Mouse (Mus musculus) frontal cortex, postnatal 14 days (tissue): ENCODE measurements around the gene Tmem167.
"Not testable (repeated sequence)": the region's sequence is repeated elsewhere in the genome, so short reads cannot be mapped to it uniquely, and the experiment has no call there.

ENCODE experiments used
- DNase-seq, 2 experiments: peaks; one replicate each; pipeline ENCODE4 v3.0.0; 2022; ENCODE audit warnings: low spot score in 2 of 2

Tmem167 gene

GRCm38 (mm10) chr13:90088962-90089824 is at the start of gene Tmem167, which contains the start of gene Xrcc4:
Gene Tmem167, plus strand, starts transcription at chr13:90089123.
Gene Xrcc4, minus strand, starts transcription at chr13:90089608.
- peak; percentile 96 to 97 for DNase-seq

DNA sequence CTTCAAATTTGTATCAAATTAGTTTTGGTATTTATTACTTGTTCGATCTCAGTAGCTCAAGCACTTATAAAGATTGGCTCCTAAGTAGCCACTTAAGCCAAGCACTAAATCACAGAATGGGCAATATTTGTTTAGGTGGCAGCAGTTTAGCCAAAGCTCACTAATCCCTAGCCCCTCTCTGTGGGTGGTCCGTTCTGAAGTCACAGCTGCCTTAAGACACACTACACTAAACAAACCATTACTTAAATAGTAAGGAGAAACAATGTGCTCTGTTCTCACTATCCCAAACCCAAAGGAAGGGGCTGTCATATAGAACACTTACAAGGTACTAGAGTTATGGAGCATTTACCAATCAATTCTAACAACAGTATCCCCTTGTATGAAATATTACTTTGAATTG is 49.3 kb upstream of the Tmem167 start:
- no peak for DNase-seq

GRCm38 (mm10) chr13:90051735-90052134 is 37.2 kb upstream of the Tmem167 start:
- DNase-seq = no peak

DNA sequence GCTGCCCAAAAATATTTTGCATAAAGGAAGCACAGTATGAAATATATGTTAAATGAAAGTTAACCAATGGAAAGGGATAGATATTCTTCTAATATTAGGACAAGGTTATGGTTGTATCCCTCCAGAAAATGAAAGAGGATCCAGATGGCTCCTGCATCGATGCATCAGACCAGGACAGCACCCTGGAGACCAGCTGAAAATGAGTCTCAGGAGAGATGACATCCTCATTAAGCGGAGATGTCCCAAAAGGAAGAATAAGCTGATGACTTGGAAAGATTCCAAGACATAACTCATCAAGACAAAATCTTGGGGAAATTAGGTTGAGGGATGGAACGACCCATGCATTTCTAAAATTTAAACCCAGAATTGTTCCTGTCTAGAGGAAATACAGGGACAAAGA is 36.5 kb upstream of the Tmem167 start:
- DNase-seq = no peak

- no peak for DNase-seq
Measured at GRCm38 (mm10) chr13:90061877-90062276, 27.0 kb upstream of the Tmem167 start.

- no peak for DNase-seq
Measured at GRCm38 (mm10) chr13:90089825-90090183, 881 bp downstream of the Tmem167 start.

DNA sequence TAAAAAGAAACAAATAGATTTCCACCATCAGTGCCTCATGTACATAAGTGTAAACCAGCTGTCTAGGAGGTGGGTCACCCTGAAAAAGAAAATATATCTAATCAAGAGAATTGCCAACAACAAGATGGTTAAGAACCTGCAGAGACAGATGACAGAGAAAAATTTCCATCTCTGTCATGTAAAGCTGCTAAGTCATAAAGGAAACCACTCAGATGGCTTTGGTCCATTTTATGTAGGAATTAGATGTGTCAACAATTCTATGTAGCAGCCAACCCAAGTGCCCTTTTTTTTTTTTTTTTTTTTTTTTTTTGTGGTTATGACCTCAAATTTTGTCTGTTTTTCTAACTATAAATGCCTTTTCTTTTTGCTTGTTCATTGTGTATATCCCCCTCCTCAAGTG is 12.6 kb downstream of the Tmem167 start:
- no peak for DNase-seq

- DNase-seq = no peak
Measured at GRCm38 (mm10) chr13:90106139-90106538, 17.2 kb downstream of the Tmem167 start.

DNA sequence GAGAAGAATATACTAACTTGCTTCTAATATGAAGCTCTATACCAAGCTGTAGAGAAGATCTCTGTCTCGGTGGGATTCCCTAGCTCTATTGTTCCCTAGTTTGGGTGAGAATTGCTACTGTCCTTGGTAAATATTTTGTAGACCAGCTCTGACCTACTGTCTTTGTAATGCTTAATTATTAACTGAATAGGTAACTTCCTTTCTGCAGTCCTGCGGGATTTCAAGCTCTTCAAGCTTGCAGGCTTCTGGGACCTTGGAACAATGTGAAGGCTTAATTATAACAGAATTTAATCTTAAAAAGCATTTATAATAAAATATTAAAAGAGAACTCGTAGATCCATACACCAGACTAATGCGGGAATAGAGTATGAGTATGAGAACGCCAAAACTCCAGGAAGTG is 19.8 kb downstream of the Tmem167 start:
- DNase-seq = not testable (repeated sequence)

DNA sequence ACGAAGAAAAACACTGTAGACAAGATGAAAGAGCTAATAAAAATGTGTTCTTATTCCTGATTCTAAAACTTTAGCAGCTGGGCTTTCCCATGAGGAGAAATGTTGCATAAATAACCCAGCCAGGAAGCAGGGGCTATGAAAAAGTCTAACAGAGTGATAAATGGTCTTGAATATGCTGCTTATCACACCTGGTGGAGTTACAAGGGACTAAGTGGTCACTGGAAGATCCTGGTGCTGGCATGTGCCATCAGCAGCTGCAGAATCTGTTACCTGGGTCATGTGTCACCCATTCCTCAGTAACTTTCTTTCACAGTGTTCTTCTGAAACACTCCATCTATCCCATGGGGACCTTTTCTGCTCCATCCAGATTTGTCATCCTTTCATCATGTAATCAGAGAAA is 22.8 kb downstream of the Tmem167 start:
- DNase-seq = no peak

GRCm38 (mm10) chr13:90136156-90136910 is 47.4 kb downstream of the Tmem167 start:
- peak; percentile 21 to 28 for DNase-seq

GRCm38 (mm10) chr13:90141681-90142080 is 52.8 kb downstream of the Tmem167 start:
- no peak for DNase-seq

DNA sequence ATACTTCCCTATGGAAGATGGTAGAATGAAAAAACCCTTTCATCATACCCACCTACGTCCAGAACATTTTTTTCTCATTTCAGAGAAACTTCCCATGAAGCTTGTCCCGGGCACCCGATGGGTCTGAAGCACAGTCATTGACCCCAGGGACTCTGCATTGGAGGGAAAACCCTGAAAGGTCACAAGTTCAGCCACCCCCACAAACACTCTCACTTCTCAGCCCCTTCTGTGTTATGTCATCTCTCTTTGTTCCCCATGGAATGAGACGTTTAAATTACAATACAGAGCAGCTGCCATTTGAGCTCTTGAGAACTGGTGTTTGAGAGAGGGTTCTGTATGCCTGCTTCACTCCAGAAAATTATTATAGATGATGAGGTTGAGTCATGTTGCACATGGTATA is 54.3 kb downstream of the Tmem167 start:
- DNase-seq = no peak

DNA sequence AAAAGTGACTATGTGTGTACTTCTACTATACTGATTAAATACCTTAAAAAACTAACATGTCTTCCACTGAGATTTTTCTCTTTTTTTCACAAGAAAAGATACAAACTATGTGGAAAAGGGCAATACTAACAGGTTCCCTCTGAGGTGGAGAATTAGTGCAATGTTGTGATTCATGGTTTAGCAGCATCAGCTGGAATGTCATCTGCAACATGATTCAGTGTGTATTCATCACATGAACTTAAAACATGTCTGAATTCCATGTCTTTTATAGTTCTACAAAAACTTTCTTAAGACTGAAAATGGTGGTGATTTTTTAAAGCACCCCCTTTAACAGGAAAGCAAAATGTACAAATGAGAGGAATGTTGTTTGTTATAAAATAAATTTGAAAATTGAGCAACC is 63.0 kb downstream of the Tmem167 start:
- DNase-seq = no peak

GRCm38 (mm10) chr13:90152536-90153273 is 63.8 kb downstream of the Tmem167 start:
- no peak for DNase-seq

GRCm38 (mm10) chr13:90164147-90164546 is 75.2 kb downstream of the Tmem167 start:
- DNase-seq = no peak

DNA sequence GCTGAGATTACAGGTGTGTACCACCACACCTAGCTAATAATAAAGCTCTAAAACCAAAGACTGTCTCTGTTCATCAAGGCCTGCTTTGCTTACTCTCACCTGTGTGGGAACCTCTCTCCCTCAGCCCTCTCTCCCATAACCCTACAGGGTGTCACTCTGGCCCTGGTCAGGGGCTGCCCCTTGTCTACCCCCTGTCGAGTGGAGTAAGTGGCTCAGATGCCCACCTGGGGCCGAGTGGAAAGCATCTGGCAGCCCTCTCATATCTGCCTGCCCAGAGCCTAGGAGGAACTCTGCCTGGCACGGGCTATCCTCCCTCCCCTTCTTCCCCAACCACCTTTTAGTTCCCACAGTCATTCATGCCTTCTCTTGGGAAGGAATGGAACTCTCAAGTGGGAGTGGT is 78.1 kb downstream of the Tmem167 start:
- DNase-seq = no peak

DNA sequence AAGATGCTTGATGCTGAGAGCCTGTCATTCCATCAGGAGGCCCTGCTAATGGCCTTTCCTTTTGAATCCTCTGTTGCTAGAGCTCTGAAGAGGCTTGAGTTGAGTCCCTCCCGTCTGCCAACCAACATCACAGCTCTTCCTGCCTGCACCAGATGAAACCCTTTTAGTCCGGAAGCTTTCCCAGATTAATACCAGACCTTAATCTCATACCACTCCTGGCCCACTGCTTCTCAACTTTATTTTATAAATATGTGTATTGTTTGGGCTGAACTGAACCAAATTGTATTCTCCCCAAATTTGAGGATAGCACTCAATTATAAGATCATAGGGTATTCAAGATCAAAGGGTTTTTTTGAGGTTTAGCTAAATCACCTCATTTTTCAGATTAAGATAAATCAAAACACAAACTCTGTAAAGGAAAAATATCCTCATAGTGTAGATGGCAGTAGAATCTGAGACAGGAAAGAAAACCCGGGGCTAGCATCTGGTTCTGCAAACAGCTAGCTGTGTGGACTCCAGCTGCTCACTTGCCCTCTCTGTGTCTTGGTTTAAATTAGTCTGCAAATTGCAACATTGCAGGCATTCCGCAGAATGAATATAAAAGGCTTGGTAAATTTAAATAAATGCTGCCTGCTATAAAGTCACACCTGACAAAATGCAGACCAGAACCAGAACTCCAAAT is 81.3 kb downstream of the Tmem167 start:
- no peak for DNase-seq

- DNase-seq = no peak
Measured at GRCm38 (mm10) chr13:90170782-90171179, 81.9 kb downstream of the Tmem167 start.

GRCm38 (mm10) chr13:90171390-90171789 is 82.5 kb downstream of the Tmem167 start:
- no peak for DNase-seq

DNA sequence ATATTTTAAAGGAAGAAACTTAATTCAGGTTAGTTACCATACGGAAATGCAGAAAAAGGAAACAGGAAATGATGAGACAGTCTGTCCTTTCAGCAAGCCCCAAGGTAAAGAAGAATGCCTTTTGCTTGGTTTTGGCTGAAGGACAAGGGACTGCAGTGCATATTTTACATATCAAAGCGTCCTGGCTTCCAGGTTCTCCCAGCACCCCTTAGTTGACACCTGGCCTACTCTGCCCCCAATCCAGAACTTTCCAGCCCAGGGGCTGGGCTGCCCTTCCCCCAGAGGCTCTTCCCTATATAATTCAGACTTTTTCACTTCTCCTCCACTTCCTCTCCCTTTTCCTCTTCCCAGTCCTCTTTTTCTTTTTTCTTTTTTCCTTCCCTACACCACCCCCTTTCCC is 86.7 kb downstream of the Tmem167 start:
- DNase-seq = no peak

DNA sequence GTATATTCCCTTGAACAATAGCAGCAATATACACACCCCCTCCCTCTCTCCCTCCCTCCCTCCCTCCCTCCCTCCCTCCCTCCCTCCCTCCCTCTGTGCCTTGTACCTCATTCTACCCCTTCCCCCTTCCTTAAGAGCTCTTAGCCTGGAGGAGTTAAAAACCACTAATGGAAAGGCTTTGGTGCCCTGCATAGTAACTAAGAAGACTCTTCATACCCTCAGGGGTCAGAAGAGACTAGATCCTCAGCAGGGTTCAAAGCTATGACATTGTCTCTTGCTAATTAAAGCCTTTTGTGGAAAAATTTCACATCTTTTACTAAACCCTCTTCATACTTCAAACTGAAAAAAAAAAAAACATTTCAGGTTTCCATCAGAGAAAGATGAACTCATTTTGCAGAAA is 93.3 kb downstream of the Tmem167 start:
- DNase-seq = no peak
